Mouse (Mus musculus) small intestine, adult 2 months (tissue): Measurements from ENCODE around the gene Mrps6. TPM values are rescaled to one million over a fixed set of nuclear protein-coding genes. Genes with fewer than 3 reads are reported as not detected.

Experiments used
- H3K27ac ChIP-seq: fragments of 200-500 bp; 2 replicates; pipeline ENCODE4 v1.5.1; 2012; ENCODE audit warnings: low read depth, low read length, control low read depth, inconsistent platforms; ENCODE audit not compliant: insufficient read depth
- H3K27me3 ChIP-seq: fragments of 200-500 bp; 2 replicates; pipeline ENCODE4 v1.6.1; 2012; ENCODE audit warnings: mild to moderate bottlenecking, moderate library complexity, low read length, inconsistent platforms; ENCODE audit not compliant: control insufficient read depth, insufficient read depth
- H3K36me3 ChIP-seq: fragments of 200-500 bp; 2 replicates; pipeline ENCODE4 v1.6.1; 2012; ENCODE audit warnings: mild to moderate bottlenecking, low read length, control low read depth, inconsistent platforms; ENCODE audit not compliant: control insufficient read depth, insufficient read depth
- H3K4me1 ChIP-seq: fragments of 200-500 bp; 2 replicates; pipeline ENCODE4 v1.6.1; 2012; ENCODE audit warnings: low read length, inconsistent platforms, mixed read lengths; ENCODE audit not compliant: control insufficient read depth, insufficient read depth, insufficient read length
- H3K4me3 ChIP-seq: fragments of 200-500 bp; 2 replicates; pipeline ENCODE4 v1.5.1; 2012; ENCODE audit warnings: low read depth, mild to moderate bottlenecking, control low read depth, inconsistent platforms, low read length, moderate library complexity
- CTCF ChIP-seq: fragments of 200-500 bp; IDR thresholded peaks from 2 replicates; pipeline ENCODE4 v1.5.1; 2012; ENCODE audit warnings: low read depth, mild to moderate bottlenecking, control low read depth, inconsistent platforms, low read length, moderate library complexity, mixed read lengths; ENCODE audit not compliant: insufficient replicate concordance, insufficient read length; ENCODE audit errors: extremely low read depth
- POLR2A ChIP-seq: fragments of 200-500 bp; IDR thresholded peaks from 2 replicates; pipeline ENCODE4 v1.6.1; 2012; ENCODE audit warnings: low read depth, mild to moderate bottlenecking, control low read depth, inconsistent platforms, low read length, moderate library complexity
- WGBS: fragments of 180-500 bp; shearing (Covaris S2); methylation state at CpG from one replicate; pipeline ENCODE4 v1.1.7; 2018; 5-methylcytosine and 5-hydroxymethylcytosine counted together
- polyA plus RNA-seq: library from polyadenylated mRNA; depleted of rRNA; stranded (reverse); fragments of >200 nt; gene quantifications from 2 replicates; pipeline ENCODE4 v1.2.3, GENCODE M21; 2012

Gene Mrps6
- polyA plus RNA-seq, 1 experiment, result 6.9 TPM

DNA sequence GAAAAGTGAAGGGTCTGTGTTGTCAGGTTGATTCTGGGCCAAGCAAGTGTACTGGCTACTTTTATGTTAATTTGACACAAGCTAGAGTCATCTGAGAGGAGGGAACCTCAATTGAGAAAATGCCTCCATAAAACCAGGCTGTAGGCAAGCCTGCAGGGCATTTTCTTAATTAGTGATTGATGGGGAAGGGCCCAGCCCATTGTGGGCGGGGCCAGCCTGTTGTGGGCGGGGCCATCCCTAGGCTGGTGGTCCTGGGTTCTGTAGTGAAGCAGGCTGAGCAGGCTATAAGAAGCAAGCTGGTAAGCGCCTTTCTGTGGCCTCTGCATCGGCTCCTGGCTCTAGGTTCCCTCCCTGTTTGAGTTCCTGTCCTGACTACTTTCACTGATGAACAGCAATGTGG, 69.2 kb downstream of the Mrps6 start:
- H3K36me3 ChIP-seq, result no peaks in the 10 kb centered on the region
- H3K27me3 ChIP-seq, result no peaks in the 10 kb centered on the region
- TF ChIP-seq POLR2A, result no peak
- no peak for TF ChIP-seq CTCF
- H3K27ac ChIP-seq, result no peak overlapping the region
- 52% methylated on average over 4 of the region's 4 CpGs for WGBS
- no peak overlapping the region for H3K4me3 ChIP-seq
- H3K4me1 ChIP-seq, result no peaks in the 10 kb centered on the region

DNA sequence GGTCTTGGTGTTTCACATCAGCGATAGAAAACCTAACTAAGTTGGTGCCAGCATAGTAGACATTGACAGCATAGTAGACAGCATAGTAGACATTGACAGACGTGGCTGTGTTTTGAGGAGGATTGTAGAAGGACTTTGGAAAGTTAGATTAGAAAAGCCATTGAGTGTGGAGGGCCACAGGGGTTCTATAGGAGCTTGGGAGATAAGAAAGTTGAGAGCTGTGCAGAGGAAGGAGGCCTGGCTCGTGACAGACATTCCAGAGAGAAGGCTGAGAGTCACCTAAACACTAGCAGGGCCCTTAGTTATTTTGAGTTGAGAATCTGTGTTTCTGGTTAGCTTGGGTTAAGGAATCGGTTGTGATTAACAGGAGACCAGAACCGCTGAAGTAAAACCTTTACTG, 69.6 kb downstream of the Mrps6 start:
- H3K4me1 ChIP-seq, result no peaks in the 10 kb centered on the region
- H3K27ac ChIP-seq, result no peak overlapping the region
- 73% methylated on average over 5 of the region's 5 CpGs for WGBS
- no peak for TF ChIP-seq CTCF
- no peak for TF ChIP-seq POLR2A
- H3K4me3 ChIP-seq, result no peak overlapping the region
- H3K36me3 ChIP-seq, result no peaks in the 10 kb centered on the region
- no peaks in the 10 kb centered on the region for H3K27me3 ChIP-seq

DNA sequence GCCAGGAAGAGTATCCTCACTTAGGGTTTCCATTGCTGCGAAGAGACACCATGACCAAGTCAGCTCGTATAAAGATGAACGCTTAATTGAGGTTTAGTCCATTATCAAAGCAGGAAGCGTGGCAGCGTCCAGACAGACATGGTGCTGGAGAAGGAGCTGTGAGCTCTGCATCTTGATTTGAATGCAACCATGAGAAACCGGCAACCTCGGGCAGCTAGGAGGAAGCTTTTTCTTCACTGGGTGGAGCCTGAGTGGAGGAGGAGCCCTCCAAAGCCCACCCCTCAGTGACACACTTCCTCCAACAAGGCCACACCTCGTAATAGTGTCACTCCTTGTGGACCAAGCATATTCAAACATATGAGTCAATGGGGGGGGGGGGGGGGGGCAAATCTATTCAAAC, 71.8 kb downstream of the Mrps6 start:
- no peak overlapping the region for H3K4me3 ChIP-seq
- no peaks in the 10 kb centered on the region for H3K36me3 ChIP-seq
- TF ChIP-seq POLR2A, result no peak
- no peak for TF ChIP-seq CTCF
- 83% methylated on average over 8 of the region's 8 CpGs for WGBS
- no peaks in the 10 kb centered on the region for H3K27me3 ChIP-seq
- no peaks in the 10 kb centered on the region for H3K4me1 ChIP-seq
- H3K27ac ChIP-seq, result no peak overlapping the region

DNA sequence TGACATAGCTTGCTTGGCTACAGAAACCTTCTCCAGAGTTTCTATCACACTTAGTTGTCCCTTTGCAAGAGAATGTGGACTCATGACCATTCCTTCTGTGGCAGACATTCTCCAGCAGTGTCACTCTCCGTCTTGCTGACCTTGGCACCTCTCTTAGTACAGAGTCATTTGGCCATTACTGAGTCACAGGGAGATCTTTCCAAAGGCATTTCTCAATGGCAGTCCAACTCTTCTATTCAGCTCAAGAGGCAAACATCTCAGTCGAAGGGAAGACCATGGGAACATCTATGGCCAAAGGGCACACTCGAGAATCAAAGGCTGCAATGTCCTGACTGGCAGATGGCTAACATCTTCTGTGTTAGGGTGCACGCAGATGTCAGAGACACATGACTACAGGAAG, 74.4 kb downstream of the Mrps6 start:
- TF ChIP-seq CTCF (no peak), POLR2A (no peak)
- 88% methylated on average over 4 of the region's 4 CpGs for WGBS
- Histone ChIP-seq H3K27ac (no peak overlapping the region), H3K4me3 (no peak overlapping the region), H3K36me3 (no peaks in the 10 kb centered on the region), H3K27me3 (no peaks in the 10 kb centered on the region), H3K4me1 (no peaks in the 10 kb centered on the region)

DNA sequence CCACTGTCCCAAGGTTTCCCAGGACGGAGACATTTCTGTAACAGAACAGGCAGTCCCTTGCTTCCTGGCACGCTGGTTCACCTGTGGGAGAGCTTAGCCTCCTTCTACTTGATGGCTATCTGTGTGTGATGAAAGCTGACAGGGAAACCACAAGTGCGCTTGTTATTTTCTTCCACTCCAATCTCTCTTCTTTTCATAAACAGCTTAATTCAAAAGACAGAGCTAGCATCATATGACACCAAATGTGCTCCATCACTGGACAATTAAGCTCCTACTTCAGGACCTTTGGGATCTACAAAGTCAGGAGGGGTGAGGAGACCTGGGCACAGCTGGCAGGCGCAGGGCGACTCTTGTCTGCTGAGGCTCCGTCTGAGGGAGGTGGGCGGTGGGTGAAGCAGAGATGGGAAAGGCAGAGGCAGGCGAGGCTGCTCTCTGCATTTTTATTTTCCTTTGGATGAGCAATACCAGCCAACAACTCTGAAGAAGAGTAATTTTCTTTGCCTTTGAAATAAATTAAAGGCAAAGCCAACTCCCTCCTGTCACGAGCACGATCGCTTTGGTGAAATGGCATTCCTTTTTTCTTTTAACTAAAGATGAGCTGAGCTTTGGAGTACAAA, 76.2 kb downstream of the Mrps6 start:
- Histone ChIP-seq H3K27me3 (no peaks in the 10 kb centered on the region), H3K36me3 (no peaks in the 10 kb centered on the region), H3K27ac (no peak overlapping the region), H3K4me1 (no peaks in the 10 kb centered on the region), H3K4me3 (no peak overlapping the region)
- WGBS, result 87% methylated on average over 11 of the region's 11 CpGs
- TF ChIP-seq POLR2A (no peak), CTCF (no peak)

DNA sequence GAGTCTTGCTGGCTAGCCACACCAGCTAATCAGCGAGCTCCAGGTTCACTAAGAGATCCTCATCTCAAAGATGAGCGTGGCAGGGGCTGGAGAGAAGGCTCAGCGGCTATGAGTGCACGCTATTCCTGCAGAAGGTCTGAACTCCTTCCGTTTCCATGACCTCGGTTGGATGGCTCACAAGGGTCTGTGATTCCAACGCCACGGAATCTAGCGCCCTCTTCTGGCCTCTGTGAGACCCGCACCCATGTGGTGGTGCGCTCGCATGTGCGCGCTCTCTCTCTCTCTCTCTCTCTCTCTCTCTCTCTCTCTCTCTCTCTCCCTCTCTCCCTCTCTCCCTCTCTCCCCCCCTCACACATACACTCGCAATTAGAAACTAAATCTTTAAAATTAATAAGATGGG, 78.2 kb downstream of the Mrps6 start:
- Histone ChIP-seq H3K36me3 (no peaks in the 10 kb centered on the region), H3K4me3 (no peak overlapping the region), H3K27me3 (no peaks in the 10 kb centered on the region), H3K27ac (no peak overlapping the region), H3K4me1 (no peaks in the 10 kb centered on the region)
- 93% methylated on average over 15 of the region's 15 CpGs for WGBS
- TF ChIP-seq CTCF (no peak), POLR2A (no peak)

DNA sequence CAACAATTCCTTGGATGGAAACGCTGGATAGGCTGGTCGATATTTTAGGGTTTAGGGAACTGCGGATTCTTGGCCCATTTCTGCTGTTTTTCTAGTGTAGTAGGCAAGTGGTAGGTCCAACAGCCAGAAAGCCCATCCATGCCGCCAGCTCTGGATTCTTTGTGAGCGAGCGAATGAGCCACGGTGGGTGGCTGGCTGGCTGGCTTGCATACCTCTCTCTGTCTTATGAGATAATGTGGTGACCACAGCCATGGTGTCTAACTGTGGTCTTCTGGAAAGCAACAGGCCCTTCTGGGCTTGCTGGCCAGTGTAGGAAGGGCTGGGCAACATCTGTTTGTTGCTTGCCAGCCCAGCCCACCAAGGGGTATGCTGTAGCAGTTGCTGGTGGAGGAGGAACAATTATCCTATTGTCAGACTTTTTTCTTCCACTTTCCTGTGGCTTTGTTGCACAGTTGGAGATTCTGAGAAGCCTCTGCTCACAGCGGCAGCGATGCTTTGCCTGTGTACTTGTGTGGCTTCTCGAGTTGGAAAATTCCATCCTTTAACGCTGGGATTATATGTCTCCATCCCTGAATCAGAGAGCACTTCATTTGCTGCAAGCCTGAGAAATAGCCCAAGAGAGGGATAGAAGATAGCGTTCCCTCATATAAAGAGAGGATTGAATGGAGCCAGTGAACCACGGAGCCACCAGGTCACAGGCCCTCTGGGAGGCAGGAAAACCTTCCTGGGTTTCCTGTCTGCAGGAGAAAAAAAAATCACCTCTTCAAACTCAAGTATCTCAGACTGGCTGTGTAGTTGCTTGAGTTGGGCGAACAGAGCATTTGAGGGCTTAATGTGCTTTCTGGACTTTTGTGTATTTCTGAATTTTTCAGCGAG, 81.6 kb downstream of the Mrps6 start:
- Histone ChIP-seq H3K27ac (no peak overlapping the region), H3K27me3 (no peaks in the 10 kb centered on the region), H3K36me3 (no peaks in the 10 kb centered on the region), H3K4me3 (no peak overlapping the region), H3K4me1 (no peaks in the 10 kb centered on the region)
- TF ChIP-seq POLR2A, result no peak
- TF ChIP-seq CTCF, result no peak
- 78% methylated on average over 15 of the region's 15 CpGs for WGBS

DNA sequence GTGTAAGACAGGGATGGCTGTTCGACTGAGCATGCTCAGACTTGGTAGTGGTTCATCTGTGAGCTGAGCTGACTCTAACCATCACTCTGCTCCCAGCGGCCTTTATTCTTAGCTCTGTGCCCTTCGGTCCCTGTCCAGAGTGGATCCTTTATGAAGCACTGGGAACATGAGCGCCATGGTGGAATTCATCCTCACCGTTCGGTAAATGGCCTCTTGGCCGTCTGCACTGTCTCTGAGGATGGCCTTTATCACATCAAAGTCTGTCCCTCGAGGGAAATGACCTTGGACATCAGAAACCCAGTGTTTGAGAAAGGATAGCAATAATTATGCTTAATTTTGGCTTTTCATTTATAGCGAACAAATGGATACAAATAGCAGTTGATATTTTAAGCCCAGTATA, 82.3 kb downstream of the Mrps6 start:
- 80% methylated on average over 9 of the region's 9 CpGs for WGBS
- no peak overlapping the region for H3K27ac ChIP-seq
- H3K27me3 ChIP-seq, result no peaks in the 10 kb centered on the region
- TF ChIP-seq CTCF (no peak), POLR2A (no peak)
- H3K4me3 ChIP-seq, result no peak overlapping the region
- no peaks in the 10 kb centered on the region for H3K4me1 ChIP-seq
- H3K36me3 ChIP-seq, result no peaks in the 10 kb centered on the region
